Mouse (Mus musculus) embryonic fibroblast, embryonic 13.5 days (primary cell): ENCODE data around the gene Adamts20.

Experiments
- CTCF ChIP-seq: IDR thresholded peaks from 2 replicates; pipeline ENCODE4 v1.5.1; 2011; ENCODE audit warnings: mild to moderate bottlenecking, control low read depth, low read length, moderate library complexity, borderline replicate concordance; ENCODE audit not compliant: insufficient read depth
- POLR2A ChIP-seq: IDR thresholded peaks from 2 replicates; pipeline ENCODE4 v1.6.1; 2011; ENCODE audit warnings: low read depth, mild to moderate bottlenecking, control low read depth, low read length, moderate library complexity

DNA sequence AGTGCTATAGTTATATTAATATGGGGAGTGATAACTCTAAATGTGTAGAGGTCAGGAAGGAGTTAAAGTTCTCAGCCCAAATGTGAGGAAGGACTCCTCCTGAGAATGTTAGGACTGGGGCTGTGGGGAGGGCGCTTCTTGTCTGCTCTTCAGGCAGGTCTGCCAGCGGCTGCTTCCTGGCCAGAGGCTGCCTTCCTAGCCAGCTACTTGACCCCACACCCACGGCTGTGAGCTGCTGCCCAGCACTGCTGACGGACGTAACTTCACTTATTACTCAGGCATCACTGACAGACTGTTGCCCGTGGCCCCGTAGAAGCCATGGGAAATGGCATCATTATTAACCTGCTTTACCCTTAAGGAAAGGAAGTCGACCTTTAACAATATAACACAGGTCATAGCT is 242.1 kb downstream of the Adamts20 start:
- TF ChIP-seq CTCF, result no peak
- TF ChIP-seq POLR2A, result no peak
